Mouse (Mus musculus) brain, embryonic 14.5 days (tissue): ENCODE measurements at regions not wholly inside any gene's neighbourhood (a gene's known extent, or its start where the extent isn't known, plus 50 kb on each side); places are given as distances from the start of the nearest gene placed in this dataset.

ENCODE experiments used
- CTCF ChIP-seq: fragments of 200-500 bp; IDR thresholded peaks from 2 replicates; pipeline ENCODE4 v1.5.1; 2012; ENCODE audit warnings: inconsistent platforms, mild to moderate bottlenecking, moderate library complexity, borderline replicate concordance; ENCODE audit not compliant: insufficient read depth, insufficient read length; ENCODE audit errors: extremely low read depth
- POLR2A ChIP-seq: fragments of 200-500 bp; IDR thresholded peaks from 2 replicates; pipeline ENCODE4 v1.6.1; 2012; ENCODE audit warnings: mild to moderate bottlenecking, inconsistent platforms, borderline replicate concordance; ENCODE audit not compliant: poor library complexity, insufficient read depth, insufficient read length, severe bottlenecking; ENCODE audit errors: extremely low read depth

GRCm38 (mm10) chr15:62962681-62963080 is 882.3 kb downstream of the Gsdmc2 start:
- TF ChIP-seq CTCF, result no peak
- no peak for TF ChIP-seq POLR2A
